Mouse (Mus musculus) cerebellum, postnatal 14 days (tissue): ENCODE results near the gene Cblc.

Source experiments
- DNase-seq, 2 experiments: peaks; one replicate each; pipeline ENCODE4 v3.0.0; 2021; ENCODE audit warnings: mixed read lengths in 2 of 2

Cblc gene

GRCm38 (mm10) chr7:19779903-19780302 is 16.7 kb downstream of the Cblc start:
- no peak for DNase-seq

- DNase-seq: no peak
These were observed 18.0 kb downstream of the Cblc start for GRCm38 (mm10) chr7:19778645-19779044.

DNA sequence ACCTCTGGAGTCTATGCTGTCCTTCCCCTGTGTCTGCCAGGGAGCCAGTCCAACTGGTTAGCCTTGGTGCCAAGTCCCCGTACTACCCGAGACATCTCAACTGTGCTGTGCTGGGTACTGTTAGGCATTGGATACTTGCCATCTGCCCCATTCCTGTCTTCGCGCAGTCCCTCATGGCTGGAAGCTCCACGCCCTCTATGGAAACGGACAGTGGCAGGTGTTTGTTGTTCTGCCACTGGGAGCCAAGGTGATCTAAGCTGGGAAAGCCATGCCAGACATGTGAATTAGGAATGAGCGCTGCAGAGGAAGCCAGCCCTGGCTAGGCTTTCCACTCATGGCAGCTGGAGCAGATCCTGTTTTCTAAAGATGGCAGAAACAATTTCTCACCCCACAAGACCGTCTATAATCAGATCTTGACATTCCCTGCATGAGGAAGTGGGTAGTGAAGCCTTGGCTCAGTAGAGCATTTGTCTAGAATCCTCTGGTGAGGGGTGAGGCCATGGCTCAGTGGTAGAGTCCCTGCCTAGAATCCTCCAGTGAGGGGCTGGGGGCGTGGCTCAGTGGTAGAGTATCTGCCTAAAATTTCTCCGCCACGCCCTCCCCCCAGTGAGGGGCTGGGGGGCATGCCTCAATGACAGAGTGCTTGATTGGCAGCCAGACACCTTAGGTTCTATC is 19.4 kb downstream of the Cblc start:
- DNase-seq: no peak

DNA sequence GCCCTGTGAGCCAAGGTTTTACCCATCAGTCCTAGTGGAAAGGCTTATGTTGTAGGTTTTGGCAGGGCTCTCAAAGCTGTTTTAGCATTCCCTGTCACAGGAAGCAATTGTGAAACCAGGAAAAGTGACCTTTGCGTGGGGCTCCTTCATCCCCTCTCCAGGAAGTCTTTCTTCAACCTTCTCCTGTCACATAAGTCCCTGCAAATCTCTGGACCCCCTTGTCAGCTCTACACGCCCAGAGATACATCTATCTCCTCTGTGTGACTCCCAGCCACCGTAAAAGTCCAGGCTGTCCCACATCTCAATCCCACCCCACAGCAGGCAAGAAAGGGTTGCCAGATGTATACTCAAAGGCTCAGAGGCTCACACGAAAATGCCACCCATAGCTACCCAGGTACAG is 24.9 kb downstream of the Cblc start:
- no peak for DNase-seq

- DNase-seq: no peak
These were observed 25.6 kb downstream of the Cblc start, which contains the start of gene Bcam for GRCm38 (mm10) chr7:19770984-19771391. Gene Bcam (minus strand): TSS chr7:19771016.

GRCm38 (mm10) chr7:19770375-19770754 is 26.2 kb downstream of the Cblc start:
- peak; percentile 43 to 62 for DNase-seq

DNA sequence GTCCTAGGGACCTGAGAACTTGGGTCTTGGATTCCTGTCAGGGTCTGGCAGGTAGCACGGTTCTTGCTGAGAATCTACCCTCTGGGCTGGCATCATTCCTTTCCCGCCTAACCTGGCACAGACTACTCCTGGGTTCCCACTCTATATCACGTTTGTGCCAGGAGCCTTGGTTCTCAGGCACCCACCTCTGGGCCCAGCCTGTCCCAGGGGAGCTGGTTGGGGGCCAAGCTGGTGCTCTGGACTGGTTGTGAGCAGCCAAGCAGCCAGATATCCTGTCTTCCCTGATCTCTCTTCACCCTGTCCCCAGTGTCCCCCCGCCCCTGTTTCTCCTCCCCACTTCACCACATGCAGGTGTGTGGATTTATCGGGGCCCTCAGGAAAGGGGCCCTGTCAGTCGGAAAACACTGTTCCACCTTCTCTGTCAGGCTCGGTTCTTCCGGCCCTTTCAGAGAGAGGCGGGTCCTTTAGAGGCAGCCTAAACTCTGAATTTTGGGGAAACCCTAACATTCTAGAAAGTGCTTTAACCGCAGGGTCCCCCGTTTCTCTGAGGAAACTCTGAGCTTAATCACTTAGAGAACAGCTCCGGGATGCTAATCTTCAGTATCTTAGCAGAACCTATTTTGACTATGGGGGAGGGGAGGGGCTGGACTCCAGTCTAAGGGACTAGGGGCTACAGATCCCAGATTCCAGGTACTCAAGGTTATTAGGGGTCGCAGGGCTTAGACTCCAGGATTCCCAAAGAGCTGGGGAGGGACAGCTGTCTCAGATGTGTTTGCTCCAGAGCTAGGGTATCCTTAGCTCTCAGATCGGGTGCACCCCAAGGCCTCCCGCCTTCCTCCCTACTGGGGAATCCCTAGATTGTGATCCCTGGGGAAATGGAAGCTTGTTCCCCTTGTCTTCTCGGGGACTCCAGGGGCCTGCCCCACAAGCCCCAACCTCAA is 26.9 kb downstream of the Cblc start:
- no peak for DNase-seq

- DNase-seq: no peak
These were observed 27.6 kb downstream of the Cblc start for GRCm38 (mm10) chr7:19769001-19769400.

GRCm38 (mm10) chr7:19768251-19768650 is 28.4 kb downstream of the Cblc start:
- no peak for DNase-seq

DNA sequence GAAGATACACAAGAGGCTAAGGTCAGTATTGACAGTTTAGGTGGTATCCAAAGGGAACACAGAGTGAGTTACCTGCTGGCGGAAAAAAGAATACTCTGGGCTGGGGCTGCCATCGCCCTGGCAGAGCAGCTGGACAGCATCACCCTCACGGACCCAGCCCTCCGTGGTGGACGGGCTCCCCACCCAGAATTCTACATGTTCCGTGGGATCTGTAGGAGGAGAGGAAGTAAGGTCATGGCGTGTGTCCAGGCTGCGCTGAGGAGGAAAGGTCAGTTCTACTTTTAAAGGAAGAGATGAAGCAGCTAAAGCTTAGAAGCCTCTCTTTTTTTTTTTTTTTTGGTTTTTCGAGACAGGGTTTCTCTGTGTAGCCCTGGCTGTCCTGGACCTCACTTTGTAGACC is 32.0 kb downstream of the Cblc start:
- no peak for DNase-seq

- DNase-seq: no peak
These were observed 32.7 kb downstream of the Cblc start for GRCm38 (mm10) chr7:19763829-19764477.

DNA sequence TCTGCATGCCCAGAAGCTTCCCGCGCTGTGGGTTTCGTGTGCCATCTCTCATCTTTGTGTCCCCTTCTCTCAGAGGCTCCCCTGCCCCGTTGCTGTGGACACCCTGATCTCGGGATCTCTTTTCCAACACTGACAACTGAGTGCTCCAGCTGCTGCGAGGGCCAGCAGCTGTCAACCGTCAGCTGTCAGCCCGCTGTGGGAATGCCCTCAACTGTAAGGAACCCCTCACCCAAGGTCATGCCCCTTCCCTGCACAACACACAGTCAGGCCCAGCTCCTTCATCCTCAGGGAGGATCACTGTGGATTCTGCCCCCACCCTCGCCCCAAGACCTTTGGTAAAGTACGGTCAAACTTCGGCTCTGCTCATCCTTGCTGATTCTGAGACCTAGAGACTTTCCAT is 34.3 kb downstream of the Cblc start:
- no peak for DNase-seq

DNA sequence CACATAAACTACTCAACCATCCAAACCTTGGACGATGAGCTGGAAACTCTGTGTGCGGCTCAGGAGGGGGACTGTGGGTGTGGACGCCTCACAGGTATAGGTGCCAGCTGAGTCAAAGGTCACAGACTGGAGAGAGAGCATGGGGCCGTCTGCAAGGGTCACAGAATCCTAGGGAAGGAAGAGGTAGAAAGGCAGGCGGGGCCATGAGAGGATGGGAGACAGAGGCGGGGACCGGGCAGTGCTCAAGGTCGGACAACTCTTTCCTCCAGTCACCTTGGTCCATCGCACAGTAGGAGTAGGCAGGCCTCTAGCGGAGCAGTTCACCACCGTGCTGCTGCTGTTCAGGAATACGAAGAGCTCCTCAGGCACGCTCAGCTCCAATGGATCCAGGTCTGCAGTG is 36.6 kb downstream of the Cblc start:
- no peak for DNase-seq

- no peak for DNase-seq
These were observed 38.0 kb downstream of the Cblc start for GRCm38 (mm10) chr7:19758623-19759022.

DNA sequence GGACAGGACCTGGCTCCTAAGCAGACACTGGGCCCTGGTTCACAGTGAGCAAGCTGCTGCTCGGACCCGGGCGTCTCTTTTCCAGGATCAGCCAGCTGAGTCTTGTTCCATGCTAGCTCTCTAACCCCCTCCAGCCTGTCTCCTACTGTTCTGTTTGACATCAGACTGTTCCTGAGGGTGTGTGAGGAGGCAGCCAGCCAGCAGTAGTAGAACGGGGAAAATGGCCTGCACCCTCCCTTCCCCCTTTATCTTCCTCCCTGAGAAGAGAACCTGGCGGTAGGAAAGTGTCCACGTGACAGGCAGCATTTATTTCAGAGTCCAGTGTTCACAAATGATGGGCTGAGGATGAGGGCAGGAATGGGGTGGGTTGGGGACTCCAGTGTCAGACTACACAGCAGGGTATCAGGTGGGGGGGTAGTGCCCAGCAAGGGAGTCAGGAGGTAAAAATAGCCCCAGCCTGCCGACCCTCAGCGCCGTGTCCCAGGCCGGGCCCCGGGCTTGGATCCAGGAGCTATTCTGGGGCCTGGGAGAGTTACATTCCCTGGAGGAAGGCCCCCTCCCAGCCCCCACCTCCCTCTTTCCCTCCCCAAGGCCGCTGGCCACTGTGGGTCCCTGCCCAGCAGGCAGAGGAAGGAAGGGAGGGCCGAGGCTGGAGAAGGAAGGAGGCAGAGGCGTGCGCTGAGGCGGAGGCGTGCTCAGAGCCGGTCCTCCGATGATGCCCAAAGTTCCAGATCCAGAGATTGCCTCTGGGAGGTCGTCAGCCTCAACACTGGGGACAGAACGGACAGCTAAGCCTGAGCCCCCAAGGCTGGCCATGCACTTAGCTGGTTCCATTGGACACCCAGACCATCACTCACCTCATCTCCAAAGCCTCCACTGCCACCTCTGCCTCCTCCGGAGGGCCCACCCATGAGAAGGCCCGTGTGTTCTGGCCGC is 40.5 kb downstream of the Cblc start:
- no peak for DNase-seq

- DNase-seq: no peak
These were observed 41.6 kb downstream of the Cblc start for GRCm38 (mm10) chr7:19755008-19755407.

DNA sequence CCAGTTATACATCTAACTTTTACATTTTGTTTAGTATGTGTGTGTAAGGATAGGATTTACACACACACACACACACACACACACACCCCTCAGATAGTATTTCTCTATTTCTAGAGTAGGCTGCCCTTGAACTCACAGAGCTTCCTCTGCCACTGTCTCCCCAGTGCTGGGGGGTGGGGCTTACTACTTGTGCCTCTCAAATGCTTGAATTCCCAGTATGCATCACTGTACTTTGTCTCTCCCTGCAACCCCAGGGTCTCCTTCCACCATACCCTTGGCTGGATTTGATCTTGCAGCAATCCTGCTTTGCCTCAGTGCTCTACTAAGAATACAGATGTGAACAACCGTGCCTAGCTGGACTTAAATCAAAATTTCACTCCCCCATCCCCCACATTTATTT is 42.5 kb downstream of the Cblc start:
- no peak for DNase-seq

- no peak for DNase-seq
These were observed 43.0 kb downstream of the Cblc start for GRCm38 (mm10) chr7:19753587-19753986.

- no peak for DNase-seq
These were observed 44.0 kb downstream of the Cblc start for GRCm38 (mm10) chr7:19752652-19753051.

GRCm38 (mm10) chr7:19751070-19751383 is 45.6 kb downstream of the Cblc start:
- no peak for DNase-seq

- DNase-seq: peak; percentile 73 to 84
These were observed 46.2 kb downstream of the Cblc start, which contains the start of gene Nectin2 for GRCm38 (mm10) chr7:19750217-19751069. Gene Nectin2 (minus strand): TSS chr7:19750483.
